Mouse (Mus musculus) ES-Bruce4 (cell line): ENCODE measurements around the gene Abhd10. TPM values are rescaled to one million over a fixed set of nuclear protein-coding genes. Genes with fewer than 3 reads are reported as not detected.
A peak's percentile ranks its signal among the peaks of the same experiment; 100 is the strongest.

Source experiments
- H3K27ac ChIP-seq: 2 replicates; pipeline ENCODE4 v1.5.1; 2012; ENCODE audit warnings: low read length, inconsistent platforms; ENCODE audit not compliant: insufficient read depth
- H3K27me3 ChIP-seq: 2 replicates; pipeline ENCODE4 v1.6.1; 2012; ENCODE audit warnings: mild to moderate bottlenecking, low read length, inconsistent platforms; ENCODE audit not compliant: control insufficient read depth, poor library complexity, insufficient read depth, severe bottlenecking
- H3K36me3 ChIP-seq: 2 replicates; pipeline ENCODE4 v1.6.1; 2012; ENCODE audit warnings: inconsistent platforms, mild to moderate bottlenecking, low read length, moderate library complexity; ENCODE audit not compliant: control insufficient read depth, poor library complexity, insufficient read depth, severe bottlenecking
- H3K4me1 ChIP-seq: one replicate; pipeline ENCODE4 v1.8.1; 2011; ENCODE audit warnings: low read length; ENCODE audit not compliant: control insufficient read depth, insufficient read depth
- H3K4me3 ChIP-seq: 2 replicates; pipeline ENCODE4 v1.5.1; 2011; ENCODE audit warnings: low read depth, mild to moderate bottlenecking, low read length
- H3K9ac ChIP-seq: 2 replicates; pipeline ENCODE4 v1.6.1; 2012; ENCODE audit warnings: low read depth, mild to moderate bottlenecking, inconsistent platforms; ENCODE audit not compliant: poor library complexity, severe bottlenecking
- H3K9me3 ChIP-seq: replicated peaks from 2 replicates; pipeline ENCODE4 v1.6.1; 2012; ENCODE audit warnings: mild to moderate bottlenecking, low read length, inconsistent platforms; ENCODE audit not compliant: control insufficient read depth, poor library complexity, insufficient read depth, severe bottlenecking
- CTCF ChIP-seq: IDR thresholded peaks from one replicate; pipeline ENCODE4 v1.8.1; 2011; ENCODE audit warnings: low read depth, low read length
- EP300 ChIP-seq: IDR thresholded peaks from 2 replicates; pipeline ENCODE4 v1.6.1; 2011; ENCODE audit warnings: low read depth, low read length; ENCODE audit not compliant: insufficient read depth
- POLR2A ChIP-seq: IDR thresholded peaks from one replicate; pipeline ENCODE4 v1.8.1; 2011; ENCODE audit warnings: low read length; ENCODE audit not compliant: insufficient read depth
- polyA plus RNA-seq: library from polyadenylated mRNA; stranded (reverse); fragments of >200 nt; gene quantifications from 2 replicates; pipeline ENCODE4 v1.2.4, GENCODE M21; 2011; ENCODE audit warnings: low read depth; ENCODE audit not compliant: missing spikeins, insufficient read depth, insufficient read length

Gene Abhd10
- polyA plus RNA-seq, 1 experiment = 24.1 TPM

DNA sequence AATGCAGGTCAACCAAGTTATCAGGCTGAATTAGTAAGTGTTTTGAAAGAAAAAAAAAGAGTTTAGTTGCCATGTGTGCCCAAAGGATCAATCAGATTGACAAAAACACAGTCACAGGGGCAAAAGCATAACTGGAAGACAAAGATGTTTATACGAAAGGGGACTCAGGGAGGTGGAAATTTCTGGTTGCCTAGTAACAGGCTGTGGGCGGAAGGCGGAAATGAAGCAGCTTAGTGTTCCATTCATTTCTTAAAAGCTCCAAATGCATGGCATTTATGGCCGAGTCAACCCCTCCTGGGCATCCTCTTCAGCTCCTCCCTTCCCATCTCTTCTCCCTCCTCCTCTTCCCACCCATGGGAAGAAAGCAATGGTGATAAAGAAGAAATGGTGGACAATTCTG is 52.6 kb downstream of the Abhd10 start:
- Histone ChIP-seq H3K4me1 (no peaks in the 10 kb centered on the region), H3K9me3 (no peaks in the 10 kb centered on the region), H3K27me3 (no peaks in the 10 kb centered on the region), H3K27ac (no peak overlapping the region), H3K9ac (no peak overlapping the region), H3K36me3 (no peaks in the 10 kb centered on the region), H3K4me3 (no peak overlapping the region)
- TF ChIP-seq POLR2A (no peak), CTCF (no peak), EP300 (no peak)

DNA sequence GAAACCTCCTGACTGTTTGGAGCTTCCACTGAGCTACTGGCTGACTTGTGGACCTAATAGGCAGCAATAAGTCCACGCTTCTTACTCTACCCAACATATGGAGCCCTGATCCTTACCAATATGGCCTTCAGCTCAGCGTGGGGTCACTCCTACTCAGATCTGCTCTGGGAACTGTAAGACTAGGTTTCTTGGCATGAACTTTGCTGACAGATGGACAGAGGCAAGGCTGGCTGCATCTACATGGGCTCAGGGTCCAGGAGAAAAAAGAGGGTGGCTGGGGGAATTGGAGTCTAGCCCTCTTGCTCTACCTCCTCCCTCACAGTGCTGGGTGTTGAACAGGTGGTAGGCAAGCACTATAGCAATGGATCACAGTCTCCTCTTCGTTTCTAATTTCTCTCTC is 55.9 kb downstream of the Abhd10 start:
- Histone ChIP-seq H3K27ac (no peak overlapping the region), H3K36me3 (no peaks in the 10 kb centered on the region), H3K9me3 (no peaks in the 10 kb centered on the region), H3K4me3 (no peak overlapping the region), H3K9ac (no peak overlapping the region), H3K27me3 (no peaks in the 10 kb centered on the region), H3K4me1 (no peaks in the 10 kb centered on the region)
- TF ChIP-seq POLR2A = no peak
- no peak for TF ChIP-seq EP300
- no peak for TF ChIP-seq CTCF

DNA sequence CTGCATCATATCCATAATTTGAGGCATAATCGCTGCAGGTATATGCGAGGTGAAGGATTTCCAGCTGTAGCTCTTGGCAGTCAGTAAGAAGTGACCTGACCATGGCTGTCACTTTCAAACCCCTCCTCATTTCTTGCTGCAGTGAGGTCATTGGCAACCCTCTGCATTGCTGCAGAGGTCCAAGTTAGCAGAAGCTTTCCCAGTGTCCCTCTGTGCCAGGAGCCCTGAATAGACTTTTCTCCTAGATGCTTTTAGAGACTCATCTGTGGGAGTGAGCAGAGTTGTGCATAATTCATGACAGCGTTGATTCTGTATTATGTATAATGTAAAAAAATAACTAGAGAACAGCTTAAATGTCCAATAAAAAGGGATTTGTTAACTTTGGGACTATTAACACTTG is 57.5 kb downstream of the Abhd10 start:
- no peak for TF ChIP-seq CTCF
- TF ChIP-seq EP300 = no peak
- TF ChIP-seq POLR2A = no peak
- Histone ChIP-seq H3K9ac (no peak overlapping the region), H3K27me3 (no peaks in the 10 kb centered on the region), H3K36me3 (no peaks in the 10 kb centered on the region), H3K9me3 (no peaks in the 10 kb centered on the region), H3K27ac (no peak overlapping the region), H3K4me1 (no peaks in the 10 kb centered on the region), H3K4me3 (no peak overlapping the region)

DNA sequence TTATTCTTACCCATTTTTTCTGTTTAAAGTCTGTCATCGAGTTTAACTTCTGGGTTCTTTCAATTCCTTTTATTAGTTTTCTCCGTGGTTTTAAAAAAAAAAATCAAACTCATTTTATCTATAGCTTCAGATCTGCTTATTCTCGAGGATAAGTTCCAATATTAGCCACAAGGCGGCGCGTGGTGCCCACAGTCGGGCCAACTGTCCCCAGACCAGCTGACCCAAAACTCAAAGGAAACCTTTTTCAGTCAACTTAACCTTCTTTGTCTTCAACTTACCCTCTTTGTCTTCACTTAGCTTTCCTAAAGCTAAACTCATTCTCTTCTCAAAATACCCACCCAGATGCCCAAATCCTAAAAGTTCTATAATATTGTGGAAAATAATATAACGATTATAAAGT is 57.9 kb downstream of the Abhd10 start:
- no peak overlapping the region for H3K9ac ChIP-seq
- no peak overlapping the region for H3K4me3 ChIP-seq
- TF ChIP-seq EP300 = no peak
- peak; percentile 70 for TF ChIP-seq CTCF
- TF ChIP-seq POLR2A = no peak
- H3K9me3 ChIP-seq = no peaks in the 10 kb centered on the region
- no peak overlapping the region for H3K27ac ChIP-seq
- no peaks in the 10 kb centered on the region for H3K27me3 ChIP-seq
- no peaks in the 10 kb centered on the region for H3K4me1 ChIP-seq
- no peaks in the 10 kb centered on the region for H3K36me3 ChIP-seq

Other genes starting within 250 kb of the Abhd10 start
- gene Gm609, start 250.0 kb downstream of the Abhd10 start, polyA plus RNA-seq = 0.31 TPM in 1 of 2 replicates, not detected in the other
- not detected in 2 replicates for gene Gm17783, start 210.9 kb downstream of the Abhd10 start, polyA plus RNA-seq
- not detected in 2 replicates for gene Slc9c1, start 207.6 kb downstream of the Abhd10 start, polyA plus RNA-seq
- not detected in 2 replicates for gene Gcsam, start 132.6 kb downstream of the Abhd10 start, polyA plus RNA-seq
- not detected in 2 replicates for gene BC016579, start 88.9 kb downstream of the Abhd10 start, polyA plus RNA-seq
- not detected in 2 replicates for gene Tmprss7, start 49.3 kb downstream of the Abhd10 start, polyA plus RNA-seq
- 3.7 and 4.9 TPM in 2 replicates for gene Tagln3, start 18.3 kb downstream of the Abhd10 start, polyA plus RNA-seq
- gene Phldb2, start 210.6 kb upstream of the Abhd10 start, polyA plus RNA-seq = 60.9 and 61.4 TPM in 2 replicates